Mouse (Mus musculus) CH12.LX (cell line): ENCODE data around the gene Adipor2.

Experiments
- CHD2 ChIP-seq: IDR thresholded peaks from 2 replicates; pipeline ENCODE4 v1.6.1; 2011; ENCODE audit warnings: low read length, improper control_type of control experiment
- CTCF ChIP-seq, 2 experiments: IDR thresholded peaks in 1 of 2; conservative IDR thresholded peaks in 1 of 2; 2 replicates each; pipeline ENCODE4 v1.5.1; 2011 to 2012; ENCODE audit warnings: low read depth in 2 of 2, low read length in 2 of 2, improper control_type of control experiment in 1 of 2, inconsistent platforms in 1 of 2, mild to moderate bottlenecking in 1 of 2, moderate library complexity in 1 of 2
- ELF1 ChIP-seq: IDR thresholded peaks from 2 replicates; pipeline ENCODE4 v1.6.1; 2014; ENCODE audit warnings: low read depth, mild to moderate bottlenecking, inconsistent platforms, low read length, improper control_type of control experiment
- MXI1 ChIP-seq: IDR thresholded peaks from 2 replicates; pipeline ENCODE4 v1.6.1; 2011; ENCODE audit warnings: mild to moderate bottlenecking, low read depth, low read length, improper control_type of control experiment
- POLR2A ChIP-seq: IDR thresholded peaks from 2 replicates; pipeline ENCODE4 v1.6.1; 2011; ENCODE audit warnings: low read depth, mild to moderate bottlenecking, improper control_type of control experiment, low read length
- RCOR1 ChIP-seq: conservative IDR thresholded peaks from 2 replicates; pipeline ENCODE4 v1.6.1; 2012; ENCODE audit warnings: low read depth, mild to moderate bottlenecking, inconsistent platforms, low read length, improper control_type of control experiment
- ZNF384 ChIP-seq: IDR thresholded peaks from 2 replicates; pipeline ENCODE4 v1.6.1; 2012; ENCODE audit warnings: low read depth, low read length, improper control_type of control experiment, inconsistent platforms

DNA sequence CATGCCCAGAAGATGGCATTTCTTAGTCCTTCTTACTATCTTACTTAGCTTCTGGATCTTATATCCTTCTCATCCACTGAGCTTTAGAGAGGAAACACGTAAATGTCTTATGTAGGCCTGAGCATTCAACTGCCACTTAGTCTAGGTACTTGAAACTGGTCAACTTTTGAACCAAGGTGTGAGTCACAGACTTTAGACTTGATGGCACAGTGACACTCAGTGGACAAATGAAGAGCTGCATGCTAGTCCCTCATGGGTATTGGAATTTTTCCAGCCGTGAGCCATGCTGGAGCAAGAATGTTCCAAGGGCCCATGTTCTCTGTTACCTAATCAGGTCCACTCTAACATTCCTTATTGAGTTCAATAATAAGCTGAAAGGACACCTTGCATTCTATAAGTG, 13.0 kb upstream of the Adipor2 start:
- TF ChIP-seq CHD2 (no peak), CTCF (conservative IDR thresholded peaks at IDR 0.05 in 1 of 2, IDR thresholded peaks at IDR 0.05 in 1 of 2; ENCODE audit: low read depth in 2 of 2, low read length in 2 of 2) (peak; percentile 66 to 91), ELF1 (no peak), ZNF384 (no peak), RCOR1 (no peak), POLR2A (no peak), MXI1 (no peak)
